Mouse (Mus musculus): ENCODE results near the gene Dctn2. TPM values are rescaled to one million over a fixed set of nuclear protein-coding genes. Genes with fewer than 3 reads are reported as not detected.

Dctn2 gene
- polyA plus RNA-seq, 1 experiment from 2014 or later: 307 TPM

- TF ChIP-seq CTCF (IDR thresholded peaks at IDR 0.05): no peak
- POLR2A ChIA-PET: interaction anchor here (1.2 to 2.5 kb wide), 4 partner anchors 9 to 25 kb away, joined by 3 to 11 read pairs (median 4); partner anchors contain the start of gene Mars
- DNase-seq (ENCODE audit: low read depth, low spot score) (no peak), ATAC-seq (no peak)
- CTCF ChIA-PET: interaction anchor here (0.8 to 1.1 kb wide), 2 partner anchors 14 to 25 kb away, joined by 4 read pairs; partner anchors contain the start of gene Mars
- no peaks in the 10 kb centered on the region for H3K27me3 ChIP-seq
- in situ Hi-C loops (cut with MboI; ENCODE audit: low pct_unique_long_range_greater_than_20kb): loop anchor here (25.0 kb wide), 2 partner anchors 376 to 751 kb away; partner anchors contain the start of genes Nab2, Naca and Nemp1
Observed at GRCm38 (mm10) chr10:127286730-127287129, 20.6 kb downstream of the Dctn2 start.

- no peak for DNase-seq (ENCODE audit: low read depth, low spot score)
Observed at GRCm38 (mm10) chr10:127287271-127287935, 21.2 kb downstream of the Dctn2 start.

GRCm38 (mm10) chr10:127287936-127288293 lies 21.7 kb downstream of the Dctn2 start:
- H3K27me3 ChIP-seq: no peaks in the 10 kb centered on the region
- POLR2A ChIA-PET: interaction anchor here (2.5 kb wide), 1 partner anchor 15 kb away, joined by 11 read pairs; no protein-coding TSS in a partner anchor
- DNase-seq (ENCODE audit: low read depth, low spot score): no peak
- CTCF ChIA-PET: interaction anchor here (1.1 kb wide), 1 partner anchor 12 kb away, joined by 3 read pairs; no protein-coding TSS in a partner anchor
- in situ Hi-C loops (cut with MboI; ENCODE audit: low pct_unique_long_range_greater_than_20kb): loop anchor here (25.0 kb wide), 2 partner anchors 374 to 749 kb away; partner anchors contain the start of genes Nab2, Naca and Nemp1
- no peak for TF ChIP-seq CTCF (IDR thresholded peaks at IDR 0.05)
- no peak for ATAC-seq

More at GRCm38 (mm10) chr10:127287271-127287935, 21.2 kb downstream of the Dctn2 start:
- no peaks in the 10 kb centered on the region for H3K27me3 ChIP-seq
- in situ Hi-C loops (cut with MboI; ENCODE audit: low pct_unique_long_range_greater_than_20kb): loop anchor here (25.0 kb wide), 2 partner anchors 375 to 750 kb away; partner anchors contain the start of genes Nab2, Naca and Nemp1
- no peak for ATAC-seq
- TF ChIP-seq CTCF (IDR thresholded peaks at IDR 0.05): no peak
- ChIA-PET POLR2A (interaction anchor here (1.2 to 2.5 kb wide), 3 partner anchors 9 to 15 kb away, joined by 4 to 11 read pairs (median 4); no protein-coding TSS in a partner anchor), CTCF (interaction anchor here (0.8 to 1.1 kb wide), 3 partner anchors 12 to 25 kb away, joined by 3 to 4 read pairs (median 4); partner anchors contain the start of gene Mars)

- CTCF ChIA-PET: interaction anchor here (1.1 kb wide), 1 partner anchor 13 kb away, joined by 3 read pairs; no protein-coding TSS in a partner anchor
- no peak for DNase-seq (ENCODE audit: low read depth, low spot score)
- no peak for ATAC-seq
Observed at GRCm38 (mm10) chr10:127288328-127288799, 22.2 kb downstream of the Dctn2 start.

GRCm38 (mm10) chr10:127288800-127289572 lies 22.8 kb downstream of the Dctn2 start, which contains the start of gene Mbd6:
TSS of gene Mbd6 (minus strand) at chr10:127289018.
- ATAC-seq (peak; percentile 24), DNase-seq (ENCODE audit: low read depth, low spot score) (peak; percentile 54)
- ChIA-PET CTCF (no interaction called here), POLR2A (interaction anchor here (0.7 to 2.5 kb wide), 6 partner anchors 8 to 123 kb away, joined by 3 to 11 read pairs (median 5); no protein-coding TSS in a partner anchor)
- no peaks in the 10 kb centered on the region for H3K27me3 ChIP-seq
- no peak for TF ChIP-seq CTCF (IDR thresholded peaks at IDR 0.05)
- in situ Hi-C loops (cut with MboI; ENCODE audit: low pct_unique_long_range_greater_than_20kb): loop anchor here (25.0 kb wide), 2 partner anchors 373 to 748 kb away; partner anchors contain the start of genes Nab2, Naca and Nemp1

More at GRCm38 (mm10) chr10:127288328-127288799, 22.2 kb downstream of the Dctn2 start:
- in situ Hi-C loops (cut with MboI; ENCODE audit: low pct_unique_long_range_greater_than_20kb): loop anchor here (25.0 kb wide), 2 partner anchors 374 to 749 kb away; partner anchors contain the start of genes Nab2, Naca and Nemp1
- POLR2A ChIA-PET: interaction anchor here (2.5 kb wide), 1 partner anchor 16 kb away, joined by 11 read pairs; no protein-coding TSS in a partner anchor
- TF ChIP-seq CTCF (IDR thresholded peaks at IDR 0.05): no peak
- no peaks in the 10 kb centered on the region for H3K27me3 ChIP-seq

- no peak for TF ChIP-seq CTCF (IDR thresholded peaks at IDR 0.05)
- POLR2A ChIA-PET: interaction anchor here (0.7 to 1.6 kb wide), 6 partner anchors 8 to 123 kb away, joined by 3 to 7 read pairs (median 4); no protein-coding TSS in a partner anchor
- peak; percentile 23 for ATAC-seq
- CTCF ChIA-PET: no interaction called here
- peak; percentile 54 for DNase-seq (ENCODE audit: low read depth, low spot score)
- in situ Hi-C loops (cut with MboI; ENCODE audit: low pct_unique_long_range_greater_than_20kb): loop anchor here (25.0 kb wide), 2 partner anchors 373 to 748 kb away; partner anchors contain the start of genes Nab2, Naca and Nemp1
- no peaks in the 10 kb centered on the region for H3K27me3 ChIP-seq
Observed at GRCm38 (mm10) chr10:127289573-127290191, 23.5 kb downstream of the Dctn2 start.

GRCm38 (mm10) chr10:127290307-127290929 lies 24.2 kb downstream of the Dctn2 start:
- ChIA-PET CTCF (no interaction called here), POLR2A (interaction anchor here (0.6 to 1.6 kb wide), 10 partner anchors 8 to 253 kb away, joined by 3 to 7 read pairs (median 4); partner anchors contain the start of gene Mars)
- no peaks in the 10 kb centered on the region for H3K27me3 ChIP-seq
- peak; percentile 99 for DNase-seq (ENCODE audit: low read depth, low spot score)
- in situ Hi-C loops (cut with MboI; ENCODE audit: low pct_unique_long_range_greater_than_20kb): loop anchor here (25.0 kb wide), 2 partner anchors 372 to 747 kb away; partner anchors contain the start of genes Nab2, Naca and Nemp1
- TF ChIP-seq CTCF (IDR thresholded peaks at IDR 0.05): no peak
- ATAC-seq: peak; percentile 68

- ATAC-seq: peak; percentile 15
Observed at GRCm38 (mm10) chr10:127290930-127291880, 25.0 kb downstream of the Dctn2 start.

More at GRCm38 (mm10) chr10:127290930-127291880, 25.0 kb downstream of the Dctn2 start:
- DNase-seq (ENCODE audit: low read depth, low spot score): no peak
- no peaks in the 10 kb centered on the region for H3K27me3 ChIP-seq
- ChIA-PET POLR2A (interaction anchor here (0.6 to 1.4 kb wide), 7 partner anchors 8 to 252 kb away, joined by 3 to 6 read pairs (median 4); partner anchors contain the start of gene Mars), CTCF (interaction anchor here (0.9 to 1.3 kb wide), 3 partner anchors 12 to 48 kb away, joined by 3 read pairs; no protein-coding TSS in a partner anchor)
- in situ Hi-C loops (cut with MboI; ENCODE audit: low pct_unique_long_range_greater_than_20kb): loop anchor here (25.0 kb wide), 2 partner anchors 371 to 746 kb away; partner anchors contain the start of genes Nab2, Naca and Nemp1
- no peak for TF ChIP-seq CTCF (IDR thresholded peaks at IDR 0.05)

Measured in Patski (cell line).